Mouse (Mus musculus): ENCODE results near the gene Hist2h2aa1. TPM values are rescaled to one million over a fixed set of nuclear protein-coding genes. Genes with fewer than 3 reads are reported as not detected.
A peak's percentile ranks its signal among the peaks of the same experiment; 100 is the strongest.
"Not testable (repeated sequence)": the region's sequence is repeated elsewhere in the genome, so short reads cannot be mapped to it uniquely, and the experiment has no call there.

The Hist2h2aa1 gene
- total RNA-seq, 1 experiment from 2014 or later: 1,455 TPM

DNA sequence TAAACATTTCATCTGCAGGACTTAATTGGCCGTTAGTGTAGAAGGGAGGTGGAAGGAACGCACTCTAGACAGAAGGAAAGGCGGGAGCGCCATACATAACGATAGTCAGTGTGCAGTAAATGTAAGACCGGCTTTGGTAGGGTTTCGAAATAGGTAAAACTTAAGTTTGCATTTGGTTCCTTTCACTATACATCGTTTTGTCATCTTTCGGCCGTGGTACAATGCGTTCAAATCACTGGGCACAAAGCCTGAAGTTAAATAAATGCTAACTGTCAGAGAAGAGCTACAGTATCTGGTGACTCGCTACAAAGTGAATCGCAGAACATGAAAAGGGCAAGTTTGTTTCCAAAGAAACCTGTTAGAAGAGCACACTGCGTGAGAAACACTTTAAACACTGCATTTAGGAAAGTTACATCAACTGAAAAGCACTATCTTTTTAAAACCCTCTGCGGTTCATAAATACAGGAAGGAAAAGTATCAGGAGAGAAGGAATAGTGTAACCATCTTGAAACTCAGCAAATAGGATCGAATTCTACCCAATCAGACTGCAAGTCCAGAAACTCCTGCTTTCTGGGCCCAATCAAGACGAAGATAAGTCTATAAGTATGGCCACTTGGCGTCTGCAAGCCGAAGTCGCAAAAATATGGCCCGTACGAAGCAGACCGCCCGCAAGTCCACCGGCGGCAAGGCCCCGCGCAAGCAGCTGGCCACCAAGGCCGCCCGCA lies 22.9 kb downstream of the Hist2h2aa1 start, which contains the start of gene Hist2h3b:
Hist2h3b (plus strand) TSS at position 604 of the 725 bp plus-strand sequence.
- ATAC-seq (replicated peaks; ENCODE audit: insufficient number of reproducible peaks, low FRiP score, low TSS enrichment, poor library complexity, severe bottlenecking): peak; percentile 72

GRCm38 (mm10) chr3:96268776-96269378 lies 23.6 kb downstream of the Hist2h2aa1 start:
- ATAC-seq (replicated peaks; ENCODE audit: insufficient number of reproducible peaks, low FRiP score, low TSS enrichment, poor library complexity, severe bottlenecking): peak; percentile 20; the same call in 1 of the 2 replicates

- peak; percentile 93 for ATAC-seq (replicated peaks; ENCODE audit: insufficient number of reproducible peaks, low FRiP score, low TSS enrichment, poor library complexity, severe bottlenecking)
These were observed 24.5 kb downstream of the Hist2h2aa1 start, which contains the start of gene Hist2h2bb for GRCm38 (mm10) chr3:96269511-96270474. TSS of gene Hist2h2bb (plus strand) at chr3:96269752.

GRCm38 (mm10) chr3:96273591-96274465 lies 28.5 kb downstream of the Hist2h2aa1 start:
- no peak for ATAC-seq (replicated peaks; ENCODE audit: insufficient number of reproducible peaks, low FRiP score, low TSS enrichment, poor library complexity, severe bottlenecking)

GRCm38 (mm10) chr3:96277428-96277799 lies 32.1 kb downstream of the Hist2h2aa1 start:
- ATAC-seq (replicated peaks; ENCODE audit: insufficient number of reproducible peaks, low FRiP score, low TSS enrichment, poor library complexity, severe bottlenecking): peak; percentile 11; the same call in 1 of the 2 replicates

GRCm38 (mm10) chr3:96277800-96278624 lies 32.7 kb downstream of the Hist2h2aa1 start:
- ATAC-seq (replicated peaks; ENCODE audit: insufficient number of reproducible peaks, low FRiP score, low TSS enrichment, poor library complexity, severe bottlenecking): peak; percentile 92

DNA sequence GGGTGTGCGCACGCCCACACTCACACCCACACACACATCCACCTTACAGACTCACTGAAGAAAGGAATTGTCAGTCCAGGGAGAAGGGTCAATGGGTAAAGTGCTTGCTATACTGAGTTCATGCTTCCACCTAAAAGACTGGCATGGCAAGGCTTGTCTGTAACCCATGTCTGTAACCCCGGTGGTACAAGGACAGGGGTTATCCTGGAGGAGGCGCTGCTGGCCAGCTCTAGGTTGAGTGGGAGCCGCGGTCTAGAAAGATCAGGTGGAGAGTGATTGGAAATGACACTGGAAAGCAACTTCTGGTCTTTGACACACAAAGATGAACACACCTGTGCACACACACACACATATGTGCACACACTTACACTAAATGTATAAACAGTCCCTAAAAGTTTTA lies 35.4 kb downstream of the Hist2h2aa1 start:
- no peak for ATAC-seq (replicated peaks; ENCODE audit: insufficient number of reproducible peaks, low FRiP score, low TSS enrichment, poor library complexity, severe bottlenecking)

GRCm38 (mm10) chr3:96284457-96284856 lies 39.2 kb downstream of the Hist2h2aa1 start:
- no peak for ATAC-seq (replicated peaks; ENCODE audit: insufficient number of reproducible peaks, low FRiP score, low TSS enrichment, poor library complexity, severe bottlenecking)

- not testable (repeated sequence) for ATAC-seq (replicated peaks; ENCODE audit: insufficient number of reproducible peaks, low FRiP score, low TSS enrichment, poor library complexity, severe bottlenecking)
These were observed 42.0 kb downstream of the Hist2h2aa1 start for GRCm38 (mm10) chr3:96287334-96287733.

GRCm38 (mm10) chr3:96289201-96289600 lies 43.9 kb downstream of the Hist2h2aa1 start:
- no peak for ATAC-seq (replicated peaks; ENCODE audit: insufficient number of reproducible peaks, low FRiP score, low TSS enrichment, poor library complexity, severe bottlenecking)

- ATAC-seq (replicated peaks; ENCODE audit: insufficient number of reproducible peaks, low FRiP score, low TSS enrichment, poor library complexity, severe bottlenecking): not testable (repeated sequence)
These were observed 45.4 kb downstream of the Hist2h2aa1 start for GRCm38 (mm10) chr3:96290727-96291126.

DNA sequence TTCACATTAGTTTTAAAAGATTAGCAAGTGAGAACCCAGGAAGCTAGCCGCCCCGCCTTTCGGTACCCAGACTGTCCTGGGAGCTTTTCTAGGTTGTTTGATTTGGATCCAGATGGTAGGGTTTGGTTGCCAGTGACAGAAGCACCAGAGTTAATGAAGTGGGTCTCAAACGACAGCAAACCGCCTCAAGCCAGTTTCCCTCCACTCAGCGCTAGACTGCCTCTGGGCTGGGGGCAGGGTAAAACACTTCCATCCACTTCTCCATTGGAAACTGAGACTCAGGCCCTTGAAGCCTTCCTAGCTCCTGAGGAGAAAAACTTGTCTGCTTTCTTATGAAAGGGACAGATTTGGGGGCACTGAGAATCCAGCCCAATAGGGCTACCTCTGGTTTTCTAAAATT lies 47.3 kb downstream of the Hist2h2aa1 start:
- no peak for ATAC-seq (replicated peaks; ENCODE audit: insufficient number of reproducible peaks, low FRiP score, low TSS enrichment, poor library complexity, severe bottlenecking)

DNA sequence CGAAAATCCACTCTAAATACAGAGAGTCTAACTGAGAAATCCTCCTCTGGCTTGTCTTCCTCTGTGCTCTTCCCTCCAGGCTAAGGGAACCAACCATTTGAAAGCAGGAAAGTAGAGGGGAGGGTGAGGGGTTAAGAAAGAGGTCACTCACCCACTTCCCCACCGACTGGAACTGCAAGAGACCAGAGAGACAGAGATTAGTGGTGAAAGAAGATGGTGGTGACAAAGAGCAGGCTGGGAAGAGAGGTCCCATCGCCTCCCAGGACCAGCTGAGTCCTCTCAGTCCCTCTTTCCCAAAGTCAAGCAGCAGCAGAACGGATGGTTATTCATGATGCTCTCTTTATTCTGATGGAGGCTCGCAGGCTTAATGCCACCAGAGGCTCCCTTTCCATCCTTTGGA lies 48.1 kb downstream of the Hist2h2aa1 start:
- ATAC-seq (replicated peaks; ENCODE audit: insufficient number of reproducible peaks, low FRiP score, low TSS enrichment, poor library complexity, severe bottlenecking): peak; percentile 45; the same call in 1 of the 2 replicates

- ATAC-seq (replicated peaks; ENCODE audit: insufficient number of reproducible peaks, low FRiP score, low TSS enrichment, poor library complexity, severe bottlenecking): peak; percentile 82; the same call in 1 of the 2 replicates
These were observed 48.5 kb downstream of the Hist2h2aa1 start, which contains the start of gene Fcgr1 for GRCm38 (mm10) chr3:96293787-96294186. TSS of gene Fcgr1 (minus strand) at chr3:96293969.
